Mouse (Mus musculus) liver, adult 2 months (tissue): Measurements from ENCODE around the gene Rhno1. TPM values are rescaled to one million over a fixed set of nuclear protein-coding genes. Genes with fewer than 3 reads are reported as not detected.

Experiments used
- DNase-seq: peaks from one replicate; pipeline ENCODE4 v3.0.0-alpha.2; 2011; ENCODE audit warnings: low read depth, low spot score; ENCODE audit errors: extremely low read depth
- H3K27ac ChIP-seq: fragments of 200-500 bp; replicated peaks from 2 replicates; pipeline ENCODE4 v1.5.1; 2012; ENCODE audit warnings: low read depth, mild to moderate bottlenecking, control low read depth, inconsistent platforms, low read length; ENCODE audit not compliant: insufficient read depth
- H3K27me3 ChIP-seq: fragments of 200-500 bp; 2 replicates; pipeline ENCODE4 v1.6.1; 2012; ENCODE audit warnings: mild to moderate bottlenecking, moderate library complexity, low read length, inconsistent platforms; ENCODE audit not compliant: control insufficient read depth, insufficient read depth
- H3K36me3 ChIP-seq: fragments of 200-500 bp; 2 replicates; pipeline ENCODE4 v1.6.1; 2012; ENCODE audit warnings: low read length, inconsistent platforms; ENCODE audit not compliant: control insufficient read depth, insufficient read depth
- H3K4me1 ChIP-seq: fragments of 200-500 bp; 2 replicates; pipeline ENCODE4 v1.6.1; 2011; ENCODE audit warnings: low read length; ENCODE audit not compliant: control insufficient read depth, insufficient read depth
- H3K4me3 ChIP-seq: fragments of 200-500 bp; 2 replicates; pipeline ENCODE4 v1.5.1; 2011; ENCODE audit warnings: low read depth, mild to moderate bottlenecking, control low read depth, low read length, moderate library complexity; ENCODE audit not compliant: insufficient read depth
- H3K79me2 ChIP-seq: fragments of 200-500 bp; 2 replicates; pipeline ENCODE4 v1.6.1; 2012; ENCODE audit warnings: inconsistent platforms, mild to moderate bottlenecking, low read length, moderate library complexity; ENCODE audit not compliant: control insufficient read depth, insufficient read depth
- H3K9ac ChIP-seq: fragments of 200-500 bp; 2 replicates; pipeline ENCODE4 v1.6.1; 2012; ENCODE audit warnings: low read depth, mild to moderate bottlenecking, control low read depth, inconsistent platforms, low read length
- CTCF ChIP-seq: fragments of 200-500 bp; IDR thresholded peaks from 2 replicates; pipeline ENCODE4 v1.5.1; 2011; ENCODE audit warnings: low read depth, low read length, control low read depth
- POLR2A ChIP-seq: fragments of 200-500 bp; IDR thresholded peaks from 2 replicates; pipeline ENCODE4 v1.6.1; 2011; ENCODE audit warnings: low read length, control low read depth; ENCODE audit not compliant: insufficient read depth; ENCODE audit errors: extremely low read depth
- WGBS: fragments of 180-500 bp; shearing (Covaris S2); methylation state at CpG from one replicate; pipeline ENCODE4 v1.1.7; 2018; 5-methylcytosine and 5-hydroxymethylcytosine counted together
- polyA plus RNA-seq: library from polyadenylated mRNA; depleted of rRNA; stranded (reverse); fragments of >200 nt; gene quantifications from 2 replicates; pipeline ENCODE4 v1.2.3, GENCODE M21; 2012
- total RNA-seq: library from RNA; depleted of rRNA; stranded (reverse); fragments of >200 nt; gene quantifications from 2 replicates; pipeline ENCODE4 v1.2.3, GENCODE M21; 2014

The Rhno1 gene
- total and polyA plus RNA-seq, 2 experiments = 3.0 to 4.2 TPM

GRCm38 (mm10) chr6:128358999-128359398 is 3.7 kb downstream of the Rhno1 start:
- Histone ChIP-seq H3K36me3 (no peaks in the 10 kb centered on the region; the same call in 1 of the 2 replicates), H3K27me3 (peaks cover 4% of the 10 kb centered on the region; the same call in 1 of the 2 replicates), H3K9ac (no peak overlapping the region), H3K79me2 (no peaks in the 10 kb centered on the region; the same call in 1 of the 2 replicates), H3K27ac (no peak overlapping the region), H3K4me3 (no peak overlapping the region), H3K4me1 (peaks cover 8% of the 10 kb centered on the region)
- WGBS = 38% methylated on average over 2 of the region's 2 CpGs
- TF ChIP-seq CTCF (peak; percentile 77), POLR2A (no peak)
- no peak for DNase-seq

GRCm38 (mm10) chr6:128355726-128356416 is 6.8 kb downstream of the Rhno1 start, which contains the start of gene Tulp3:
Tulp3 (minus strand) TSS chr6:128355851.
- peak within 1 kb of the TSS; percentile 54 for H3K9ac ChIP-seq
- no peaks in the 10 kb centered on the region for H3K4me1 ChIP-seq
- no peaks in the 10 kb centered on the region; the same call in 1 of the 2 replicates for H3K36me3 ChIP-seq
- 1% methylated on average over 42 of the region's 42 CpGs for WGBS
- peak within 1 kb of the TSS; percentile 80 for H3K4me3 ChIP-seq
- H3K27ac ChIP-seq = peak within 1 kb of the TSS; percentile 23; the same call in 1 of the 2 replicates
- peak; percentile 26 for DNase-seq
- no peaks in the 10 kb centered on the region for H3K79me2 ChIP-seq
- peaks cover 4% of the 10 kb centered on the region; the same call in 1 of the 2 replicates for H3K27me3 ChIP-seq
- TF ChIP-seq POLR2A = no peak
- TF ChIP-seq CTCF = no peak

GRCm38 (mm10) chr6:128355201-128355681 is 7.5 kb downstream of the Rhno1 start:
- Histone ChIP-seq H3K79me2 (no peaks in the 10 kb centered on the region), H3K27ac (peak overlapping the region; percentile 23; the same call in 1 of the 2 replicates), H3K9ac (peak overlapping the region; percentile 54), H3K36me3 (no peaks in the 10 kb centered on the region; the same call in 1 of the 2 replicates), H3K4me3 (peak overlapping the region; percentile 80), H3K27me3 (peaks cover 4% of the 10 kb centered on the region; the same call in 1 of the 2 replicates), H3K4me1 (no peaks in the 10 kb centered on the region)
- DNase-seq = no peak
- no peak for TF ChIP-seq POLR2A
- no peak for TF ChIP-seq CTCF
- 1% methylated on average over 28 of the region's 28 CpGs for WGBS

- H3K36me3 ChIP-seq = no peaks in the 10 kb centered on the region; the same call in 1 of the 2 replicates
- 81% methylated on average over 3 of the region's 3 CpGs for WGBS
- no peaks in the 10 kb centered on the region for H3K79me2 ChIP-seq
- DNase-seq = no peak
- H3K4me3 ChIP-seq = no peak overlapping the region
- peaks cover 4% of the 10 kb centered on the region; the same call in 1 of the 2 replicates for H3K27me3 ChIP-seq
- no peak for TF ChIP-seq POLR2A
- TF ChIP-seq CTCF = no peak
- no peak overlapping the region for H3K9ac ChIP-seq
- H3K4me1 ChIP-seq = no peaks in the 10 kb centered on the region
- H3K27ac ChIP-seq = no peak overlapping the region
Observed at GRCm38 (mm10) chr6:128354140-128354539, 8.6 kb downstream of the Rhno1 start.

- H3K79me2 ChIP-seq = no peaks in the 10 kb centered on the region
- H3K9ac ChIP-seq = no peak overlapping the region
- no peak for DNase-seq
- no peak for TF ChIP-seq CTCF
- no peak for TF ChIP-seq POLR2A
- H3K4me3 ChIP-seq = no peak overlapping the region
- H3K36me3 ChIP-seq = no peaks in the 10 kb centered on the region
- no peak overlapping the region; the same call in 1 of the 2 replicates for H3K27ac ChIP-seq
- no peaks in the 10 kb centered on the region for H3K27me3 ChIP-seq
- WGBS = 62% methylated on average over 7 of the region's 7 CpGs
- no peaks in the 10 kb centered on the region for H3K4me1 ChIP-seq
Observed at GRCm38 (mm10) chr6:128349711-128350110, 13.0 kb downstream of the Rhno1 start.
